Mouse (Mus musculus) cerebellum, adult 11 months (tissue): ENCODE measurements around the gene Med1.

Experiments used
- DNase-seq: peaks from one replicate; pipeline ENCODE4 v3.0.0; 2022

Med1 gene

GRCm38 (mm10) chr11:98148551-98149301 is 44.4 kb downstream of the Med1 start:
- no peak for DNase-seq

GRCm38 (mm10) chr11:98145856-98146255 is 47.2 kb downstream of the Med1 start:
- no peak for DNase-seq

- DNase-seq: no peak
These were observed 50.5 kb downstream of the Med1 start for GRCm38 (mm10) chr11:98142545-98142944.

- no peak for DNase-seq
These were observed 54.2 kb downstream of the Med1 start for GRCm38 (mm10) chr11:98138894-98139293.

- no peak for DNase-seq
These were observed 55.3 kb downstream of the Med1 start for GRCm38 (mm10) chr11:98137836-98138235.

- DNase-seq: no peak
These were observed 58.1 kb downstream of the Med1 start for GRCm38 (mm10) chr11:98134951-98135350.

- DNase-seq: no peak
These were observed 69.7 kb downstream of the Med1 start for GRCm38 (mm10) chr11:98123424-98123823.

- no peak for DNase-seq
These were observed 78.7 kb downstream of the Med1 start for GRCm38 (mm10) chr11:98114363-98114762.

- DNase-seq: no peak
These were observed 79.6 kb downstream of the Med1 start for GRCm38 (mm10) chr11:98113504-98113903.

GRCm38 (mm10) chr11:98109706-98110105 is 83.4 kb downstream of the Med1 start:
- DNase-seq: no peak
